Mouse (Mus musculus): ENCODE measurements around the gene Hecw2. TPM values are rescaled to one million over a fixed set of nuclear protein-coding genes. Genes with fewer than 3 reads are reported as not detected.

The Hecw2 gene
- polyA plus RNA-seq, 1 experiment: 1.3 TPM

DNA sequence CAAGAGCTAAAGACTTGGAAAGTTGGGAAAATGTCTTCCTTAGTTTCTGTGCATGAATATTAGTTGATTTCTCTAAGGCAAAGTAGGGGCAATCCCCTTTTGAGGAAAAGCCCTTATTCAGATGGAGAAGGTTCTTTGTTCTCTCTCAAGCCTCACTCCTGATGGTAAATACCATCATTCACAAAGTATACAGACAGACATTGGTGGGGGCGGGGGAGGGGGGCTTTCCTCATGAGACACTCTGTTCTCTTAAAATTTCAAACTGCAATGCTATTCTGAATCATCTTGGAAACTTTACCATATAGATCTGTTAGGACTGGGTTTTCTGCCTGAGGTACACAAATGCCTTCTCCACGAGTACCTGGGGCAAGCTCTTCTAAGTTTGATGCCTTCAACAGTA, 355.6 kb downstream of the Hecw2 start:
- no peak for TF ChIP-seq CTCF (IDR thresholded peaks at IDR 0.05; ENCODE audit: control insufficient read depth, insufficient read depth, insufficient replicate concordance, low read depth, low read length)
- Histone ChIP-seq H3K27me3 (ENCODE audit: control insufficient read depth, insufficient read depth, low read length) (no peaks in the 10 kb centered on the region), H3K27ac (ENCODE audit: control insufficient read depth, insufficient read depth, low read depth, low read length) (no peak overlapping the region), H3K36me3 (ENCODE audit: control insufficient read depth, insufficient read depth, low read length) (no peaks in the 10 kb centered on the region), H3K4me3 (ENCODE audit: control insufficient read depth, low read depth, low read length) (no peak overlapping the region), H3K4me1 (ENCODE audit: control insufficient read depth, insufficient read depth, low read length) (no peaks in the 10 kb centered on the region)

DNA sequence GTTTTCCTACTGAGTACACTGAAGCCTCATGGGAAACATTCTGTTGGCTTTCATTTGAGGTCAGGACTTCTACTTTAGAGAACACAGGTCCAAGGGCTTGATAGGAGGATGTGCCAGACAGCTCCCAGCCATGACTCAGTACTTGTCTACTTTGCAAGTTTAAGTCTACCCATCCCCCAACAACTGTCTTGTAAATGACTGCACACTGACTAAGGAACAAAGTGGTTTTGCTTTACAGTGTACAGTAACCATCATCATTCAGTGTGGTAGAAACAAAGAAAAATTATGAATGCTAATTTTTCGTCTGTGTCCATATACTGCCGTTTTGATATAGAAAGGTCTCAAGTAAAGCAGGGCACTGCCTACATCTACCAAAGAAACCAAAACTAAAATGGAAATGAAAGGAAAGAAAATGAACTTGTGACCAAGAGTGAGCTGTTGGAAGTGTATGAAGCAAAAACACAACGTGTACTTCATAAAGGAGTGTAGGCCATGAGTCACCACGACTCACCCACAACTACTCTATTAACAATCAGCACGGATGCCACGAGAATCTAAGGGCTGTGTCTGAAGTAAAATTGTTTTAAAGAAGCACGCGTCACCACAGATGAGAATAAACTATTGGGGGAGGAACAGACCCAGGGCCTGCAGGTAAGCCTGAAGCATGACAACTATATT, 356.6 kb downstream of the Hecw2 start:
- Histone ChIP-seq H3K4me3 (ENCODE audit: control insufficient read depth, low read depth, low read length) (no peak overlapping the region), H3K36me3 (ENCODE audit: control insufficient read depth, insufficient read depth, low read length) (no peaks in the 10 kb centered on the region), H3K27ac (ENCODE audit: control insufficient read depth, insufficient read depth, low read depth, low read length) (no peak overlapping the region), H3K27me3 (ENCODE audit: control insufficient read depth, insufficient read depth, low read length) (no peaks in the 10 kb centered on the region), H3K4me1 (ENCODE audit: control insufficient read depth, insufficient read depth, low read length) (no peaks in the 10 kb centered on the region)
- no peak for TF ChIP-seq POLR2A (IDR thresholded peaks at IDR 0.05; ENCODE audit: control insufficient read depth, low read depth, low read length)
- TF ChIP-seq CTCF (IDR thresholded peaks at IDR 0.05; ENCODE audit: control insufficient read depth, insufficient read depth, insufficient replicate concordance, low read depth, low read length): no peak

DNA sequence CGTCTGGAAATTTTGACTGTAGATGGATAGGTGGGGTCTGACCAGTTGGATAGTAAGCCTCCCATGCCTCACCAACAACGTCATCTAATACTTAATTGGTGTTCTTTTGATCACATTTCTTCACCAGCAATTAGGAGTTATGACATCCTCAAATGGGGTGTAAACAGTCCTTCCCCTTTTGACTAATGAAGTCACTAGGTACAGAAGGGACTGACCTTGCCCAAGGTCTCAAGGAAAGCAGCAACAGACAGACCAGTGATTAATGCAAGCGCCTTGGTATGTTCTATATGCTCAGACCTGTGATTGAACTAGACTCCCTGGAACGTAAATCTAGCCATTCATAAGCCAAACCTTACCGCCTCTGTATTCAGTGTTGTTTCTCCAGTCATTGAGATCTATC, 364.7 kb downstream of the Hecw2 start:
- H3K27me3 ChIP-seq (ENCODE audit: control insufficient read depth, insufficient read depth, low read length): no peaks in the 10 kb centered on the region
- TF ChIP-seq POLR2A (IDR thresholded peaks at IDR 0.05; ENCODE audit: control insufficient read depth, low read depth, low read length) (no peak), CTCF (IDR thresholded peaks at IDR 0.05; ENCODE audit: control insufficient read depth, insufficient read depth, insufficient replicate concordance, low read depth, low read length) (no peak)
- no peak overlapping the region for H3K27ac ChIP-seq (ENCODE audit: control insufficient read depth, insufficient read depth, low read depth, low read length)
- no peaks in the 10 kb centered on the region for H3K36me3 ChIP-seq (ENCODE audit: control insufficient read depth, insufficient read depth, low read length)
- no peaks in the 10 kb centered on the region for H3K4me1 ChIP-seq (ENCODE audit: control insufficient read depth, insufficient read depth, low read length)
- no peak overlapping the region for H3K4me3 ChIP-seq (ENCODE audit: control insufficient read depth, low read depth, low read length)

DNA sequence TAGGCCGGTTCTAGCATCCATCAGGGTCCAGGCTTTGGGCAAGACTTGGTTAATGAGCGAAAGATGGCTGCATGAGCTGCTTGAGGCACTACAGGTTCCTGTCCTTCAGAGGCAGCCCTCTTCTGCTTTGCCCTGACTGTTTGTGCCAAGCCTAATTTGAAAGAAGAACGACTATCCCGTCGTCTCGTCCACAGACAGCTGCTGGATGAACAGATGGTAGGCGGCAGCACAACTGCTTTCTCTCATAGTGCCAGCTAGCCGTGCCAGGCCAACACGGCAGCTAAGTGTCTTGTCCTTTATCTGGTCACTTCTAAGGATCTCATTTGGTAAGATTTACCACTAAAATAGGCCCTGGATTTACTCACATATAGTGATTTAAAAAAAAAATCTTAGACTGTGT, 365.9 kb downstream of the Hecw2 start:
- H3K27ac ChIP-seq (ENCODE audit: control insufficient read depth, insufficient read depth, low read depth, low read length): no peak overlapping the region

DNA sequence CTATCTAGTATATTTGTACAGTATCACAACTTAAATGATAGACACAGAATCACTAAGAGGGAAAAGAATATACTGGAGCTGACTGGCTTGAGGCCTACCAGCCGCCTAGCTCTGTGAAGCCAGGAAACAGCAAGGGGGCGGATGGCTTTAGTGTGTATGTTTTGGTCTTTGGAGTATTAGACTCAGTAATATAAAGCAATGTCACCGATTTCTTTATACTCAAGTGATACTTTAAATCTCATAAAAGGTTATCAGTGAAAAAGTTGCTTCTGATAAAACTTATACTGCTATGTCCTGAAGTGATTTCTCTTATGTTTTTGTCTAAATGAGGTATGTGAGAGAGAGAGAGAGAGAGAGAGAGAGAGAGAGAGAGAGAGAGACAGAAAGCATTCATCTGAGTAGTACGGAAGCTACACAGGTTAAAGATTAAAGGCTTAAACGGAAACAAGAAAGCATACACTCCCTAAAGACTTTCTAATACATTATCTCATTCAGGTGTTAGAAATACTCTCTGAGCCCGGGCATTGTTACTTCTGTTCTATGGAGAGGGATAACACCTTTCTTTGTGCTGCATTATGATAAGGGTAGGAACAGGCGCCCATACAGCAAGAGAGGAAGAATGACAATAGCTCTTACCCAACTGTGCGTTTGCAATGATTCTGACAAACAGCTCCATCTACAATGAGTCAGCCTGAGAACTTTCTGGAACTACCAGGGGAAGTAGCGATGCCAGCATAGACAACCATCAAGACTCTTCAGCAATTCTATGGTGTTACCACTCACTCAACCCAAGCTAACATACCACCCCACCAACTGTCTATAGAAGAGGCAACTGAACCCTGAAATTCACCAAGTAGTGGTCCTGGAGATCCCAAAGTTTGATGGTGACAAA, 370.3 kb downstream of the Hecw2 start:
- Histone ChIP-seq H3K4me3 (ENCODE audit: control insufficient read depth, low read depth, low read length) (no peak overlapping the region), H3K27me3 (ENCODE audit: control insufficient read depth, insufficient read depth, low read length) (no peaks in the 10 kb centered on the region), H3K36me3 (ENCODE audit: control insufficient read depth, insufficient read depth, low read length) (no peaks in the 10 kb centered on the region), H3K4me1 (ENCODE audit: control insufficient read depth, insufficient read depth, low read length) (peaks cover 4% of the 10 kb centered on the region), H3K27ac (ENCODE audit: control insufficient read depth, insufficient read depth, low read depth, low read length) (no peak overlapping the region)
- TF ChIP-seq POLR2A (IDR thresholded peaks at IDR 0.05; ENCODE audit: control insufficient read depth, low read depth, low read length) (no peak), CTCF (IDR thresholded peaks at IDR 0.05; ENCODE audit: control insufficient read depth, insufficient read depth, insufficient replicate concordance, low read depth, low read length) (no peak)

More for the DNA sequence above, 365.9 kb downstream of the Hecw2 start:
- Histone ChIP-seq H3K36me3 (ENCODE audit: control insufficient read depth, insufficient read depth, low read length) (no peaks in the 10 kb centered on the region), H3K27me3 (ENCODE audit: control insufficient read depth, insufficient read depth, low read length) (no peaks in the 10 kb centered on the region), H3K4me3 (ENCODE audit: control insufficient read depth, low read depth, low read length) (no peak overlapping the region), H3K4me1 (ENCODE audit: control insufficient read depth, insufficient read depth, low read length) (no peaks in the 10 kb centered on the region)
- TF ChIP-seq CTCF (IDR thresholded peaks at IDR 0.05; ENCODE audit: control insufficient read depth, insufficient read depth, insufficient replicate concordance, low read depth, low read length): no peak
- TF ChIP-seq POLR2A (IDR thresholded peaks at IDR 0.05; ENCODE audit: control insufficient read depth, low read depth, low read length): no peak

DNA sequence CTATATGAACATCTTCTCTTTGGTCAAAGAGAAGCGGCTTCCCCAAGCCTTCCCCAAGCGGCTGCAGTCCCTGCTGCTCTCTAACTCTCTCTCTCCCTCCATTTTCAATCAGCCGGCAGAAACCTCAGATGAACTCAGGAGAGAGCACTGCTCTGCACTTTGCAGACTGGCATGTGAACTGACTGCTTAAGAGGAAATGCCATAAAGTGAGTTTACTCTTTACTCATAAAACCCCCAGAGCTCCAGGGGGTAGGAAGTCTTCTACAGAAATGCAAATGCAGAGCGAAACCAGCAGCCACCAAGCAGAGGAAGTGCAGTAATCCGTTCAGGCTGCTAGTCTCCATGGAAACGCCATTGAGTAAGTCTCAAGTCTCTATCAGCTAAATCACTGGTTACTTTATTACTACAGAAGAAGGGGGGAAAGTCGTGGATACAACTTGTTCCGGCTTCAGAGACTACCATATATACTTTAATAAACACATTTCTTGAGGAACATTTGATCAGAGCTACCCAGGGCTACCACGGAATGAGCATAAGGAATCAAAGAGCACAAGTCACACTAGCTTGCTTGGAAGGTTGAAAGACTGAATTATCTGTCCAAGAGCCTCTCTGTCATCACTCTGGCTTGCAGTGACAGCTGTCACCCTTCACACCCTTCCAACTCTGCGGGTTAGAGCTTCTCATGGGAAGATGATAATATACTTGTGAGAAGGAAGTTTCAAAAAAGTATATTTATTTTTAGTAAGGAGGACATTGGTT, 371.1 kb downstream of the Hecw2 start:
- H3K4me3 ChIP-seq (ENCODE audit: control insufficient read depth, low read depth, low read length): no peak overlapping the region
- TF ChIP-seq CTCF (IDR thresholded peaks at IDR 0.05; ENCODE audit: control insufficient read depth, insufficient read depth, insufficient replicate concordance, low read depth, low read length) (no peak), POLR2A (IDR thresholded peaks at IDR 0.05; ENCODE audit: control insufficient read depth, low read depth, low read length) (no peak)
- H3K27ac ChIP-seq (ENCODE audit: control insufficient read depth, insufficient read depth, low read depth, low read length): no peak overlapping the region
- peaks cover 4% of the 10 kb centered on the region for H3K4me1 ChIP-seq (ENCODE audit: control insufficient read depth, insufficient read depth, low read length)
- no peaks in the 10 kb centered on the region for H3K36me3 ChIP-seq (ENCODE audit: control insufficient read depth, insufficient read depth, low read length)
- H3K27me3 ChIP-seq (ENCODE audit: control insufficient read depth, insufficient read depth, low read length): no peaks in the 10 kb centered on the region

DNA sequence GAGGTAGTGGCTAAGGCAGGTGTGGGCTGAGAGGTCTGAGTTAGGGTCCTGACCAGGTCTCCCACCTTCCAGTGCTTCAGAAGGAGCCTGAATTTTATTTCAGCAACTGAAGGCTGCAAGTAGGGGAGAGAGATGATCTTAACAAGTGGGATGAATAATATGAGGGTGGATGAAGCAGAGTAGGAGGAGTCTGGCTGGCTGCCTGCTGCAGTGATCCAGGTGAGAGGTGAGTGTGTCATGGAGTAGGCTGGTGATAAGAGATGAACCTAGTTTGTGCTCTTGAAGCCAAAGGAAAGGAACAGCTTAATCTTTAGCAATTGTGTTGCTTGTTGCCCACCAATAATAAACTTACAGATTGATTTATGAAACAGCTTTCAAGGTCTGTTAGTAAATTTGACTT, 373.0 kb downstream of the Hecw2 start:
- peaks cover 4% of the 10 kb centered on the region for H3K4me1 ChIP-seq (ENCODE audit: control insufficient read depth, insufficient read depth, low read length)
- H3K27ac ChIP-seq (ENCODE audit: control insufficient read depth, insufficient read depth, low read depth, low read length): no peak overlapping the region
- TF ChIP-seq POLR2A (IDR thresholded peaks at IDR 0.05; ENCODE audit: control insufficient read depth, low read depth, low read length): no peak
- TF ChIP-seq CTCF (IDR thresholded peaks at IDR 0.05; ENCODE audit: control insufficient read depth, insufficient read depth, insufficient replicate concordance, low read depth, low read length): no peak
- H3K27me3 ChIP-seq (ENCODE audit: control insufficient read depth, insufficient read depth, low read length): no peaks in the 10 kb centered on the region
- no peaks in the 10 kb centered on the region for H3K36me3 ChIP-seq (ENCODE audit: control insufficient read depth, insufficient read depth, low read length)
- H3K4me3 ChIP-seq (ENCODE audit: control insufficient read depth, low read depth, low read length): no peak overlapping the region

Measured in testis, adult 2 months (tissue).